Mouse (Mus musculus) monocyte, adult 5-6 weeks (primary cell): Measurements from ENCODE around the gene Csf1. TPM values are rescaled to one million over a fixed set of nuclear protein-coding genes. Genes with fewer than 3 reads are reported as not detected.
A peak's percentile ranks its signal among the peaks of the same experiment; 100 is the strongest.

ENCODE experiments used
- ATAC-seq: fragments of 153-309, 156-312 bp; replicated peaks from 2 replicates; pipeline ENCODE4 v1.8.0; 2017; ENCODE audit warnings: mild to moderate bottlenecking; ENCODE audit not compliant: low TSS enrichment, insufficient number of reproducible peaks, severe bottlenecking, poor library complexity, low FRiP score
- total RNA-seq: library from RNA; stranded (forward); fragments of 200-1000, 200-491, 200-594 nt; gene quantifications from 3 replicates; pipeline ENCODE4 v1.2.3, GENCODE M21; 2017

The Csf1 gene
- total RNA-seq = 18.1 to 110 TPM (median 76.3 TPM) in 3 replicates

- peak; percentile 67 for ATAC-seq
Measured at GRCm38 (mm10) chr3:107759929-107760581, at the start of gene Csf1. Csf1 (minus strand) TSS chr3:107760469.

- no peak for ATAC-seq
Measured at GRCm38 (mm10) chr3:107808013-107808750, 47.9 kb upstream of the Csf1 start.

GRCm38 (mm10) chr3:107807386-107807974 lies 47.2 kb upstream of the Csf1 start:
- ATAC-seq = no peak

GRCm38 (mm10) chr3:107806916-107807315 lies 46.6 kb upstream of the Csf1 start:
- ATAC-seq = no peak

GRCm38 (mm10) chr3:107804799-107805198 lies 44.5 kb upstream of the Csf1 start:
- no peak for ATAC-seq

GRCm38 (mm10) chr3:107802185-107802946 lies 42.1 kb upstream of the Csf1 start:
- no peak for ATAC-seq

- no peak for ATAC-seq
Measured at GRCm38 (mm10) chr3:107798946-107799345, 38.7 kb upstream of the Csf1 start.

GRCm38 (mm10) chr3:107796191-107796983 lies 36.1 kb upstream of the Csf1 start:
- no peak for ATAC-seq

- no peak for ATAC-seq
Measured at GRCm38 (mm10) chr3:107794890-107795289, 34.6 kb upstream of the Csf1 start.

GRCm38 (mm10) chr3:107793300-107794201 lies 33.3 kb upstream of the Csf1 start:
- no peak for ATAC-seq

- no peak for ATAC-seq
Measured at GRCm38 (mm10) chr3:107792736-107793135, 32.5 kb upstream of the Csf1 start.

GRCm38 (mm10) chr3:107790766-107791303 lies 30.6 kb upstream of the Csf1 start:
- ATAC-seq = no peak

- no peak for ATAC-seq
Measured at GRCm38 (mm10) chr3:107790227-107790626, 30.0 kb upstream of the Csf1 start.

- no peak for ATAC-seq
Measured at GRCm38 (mm10) chr3:107788885-107789284, 28.6 kb upstream of the Csf1 start.

GRCm38 (mm10) chr3:107787613-107788501 lies 27.6 kb upstream of the Csf1 start:
- ATAC-seq = no peak

GRCm38 (mm10) chr3:107786980-107787612 lies 26.8 kb upstream of the Csf1 start:
- no peak for ATAC-seq
